ENCODE assay signal across 10 mouse cellular contexts in the genomic region with DNA sequence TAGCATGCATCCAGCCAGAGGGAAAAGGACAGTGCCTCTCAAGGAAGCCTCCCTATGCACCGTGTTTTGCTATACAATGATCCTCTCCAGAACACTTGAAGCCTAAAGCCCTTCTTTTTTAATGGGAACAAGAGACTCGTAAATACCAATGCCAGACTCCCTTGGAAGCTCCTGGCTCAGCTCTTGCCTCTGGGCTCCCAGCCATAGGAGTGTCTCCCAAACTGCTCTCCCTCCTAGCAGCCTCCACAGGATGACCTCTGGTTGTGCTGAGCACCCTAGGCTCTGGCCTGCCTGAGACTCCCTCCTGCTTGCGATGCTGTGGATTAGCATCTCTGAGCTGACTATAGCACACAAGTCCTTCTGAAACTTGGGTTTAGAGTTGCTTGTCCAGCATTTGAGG. TPM values are rescaled to one million over a fixed set of nuclear protein-coding genes. Genes with fewer than 3 reads are reported as not detected.
DNase-seq lines count a peak whose midpoint lies in the region; ATAC-seq lines count a peak whose summit lies in the region.
"Had no signal": no experiment of that assay in that cellular context is flagged by ENCODE, and none has a peak within 500 bp of the region (broad histone marks: within the 10 kb centered on the region; RNA-seq: fewer than 3 reads in every experiment).

No protein-coding gene starts in this region.

- DNase-seq in kidney, postnatal 4 days: peak; percentile 63 to 66
- DNase-seq in kidney, adult 18-20 months: no peak
- DNase-seq in cerebellum, adult 8-10 months: peak; percentile 70
- peak; percentile 74 for DNase-seq in gastrocnemius, postnatal 25 days
- DNase-seq in skeletal muscle tissue, adult 2 months (ENCODE audit: low read depth, low spot score): peak; percentile 66
- DNase-seq in Muller cell, postnatal 12 days (ENCODE audit: inconsistent ontology term): no peak
- DNase-seq in thymus, adult 18-20 months: no peak
- DNase-seq: left cerebral cortex, postnatal 4 days had no signal

- no peak for ATAC-seq in activated CD4-positive, CD25-positive, alpha-beta regulatory T cell, adult 4 months
- ATAC-seq: Patski had no signal

RNA-seq across cellular contexts. Expression of a gene that starts 44.9 kb away (rescaled TPM):
- 1 to 10 TPM; 6.0 to 6.4 TPM for total RNA-seq in gastrocnemius, postnatal 25 days (2021)
- 10 to 100 TPM; 33.1 to 39.0 TPM for polyA plus RNA-seq in activated CD4-positive, CD25-positive, alpha-beta regulatory T cell, adult 4 months (2017; shearing (Covaris generic))

RNA-seq across cellular contexts. Expression of a gene that starts 44.9 kb away (rescaled TPM):
- 10 to 100 TPM; 15.9 to 21.7 TPM for total RNA-seq in gastrocnemius, postnatal 25 days (2021)
- polyA plus RNA-seq in activated CD4-positive, CD25-positive, alpha-beta regulatory T cell, adult 4 months (2017; shearing (Covaris generic)): 10 to 100 TPM; 58.5 to 59.7 TPM

Comparison
In these comparisons a context has a peak if more than half of its experiments do, and no peak if none do; other contexts are left out.
1. DNase-seq: peak in kidney, postnatal 4 days (2 of 2), cerebellum, adult 8-10 months (single experiment), gastrocnemius, postnatal 25 days (single experiment) and skeletal muscle tissue, adult 2 months (single experiment); none in kidney, adult 18-20 months (single experiment), Muller cell, postnatal 12 days (single experiment) and thymus, adult 18-20 months (0 of 2).